Mouse (Mus musculus) CH12.LX (cell line): ENCODE measurements around the gene Taldo1. TPM values are rescaled to one million over a fixed set of nuclear protein-coding genes. Genes with fewer than 3 reads are reported as not detected.

Source experiments
- DNase-seq: peaks from one replicate; pipeline ENCODE4 v3.0.0-alpha.2; 2013; ENCODE audit errors: extremely low read depth
- H3K27ac ChIP-seq: 2 replicates; pipeline ENCODE4 v1.5.1; 2012; ENCODE audit warnings: low read depth, mild to moderate bottlenecking, control low read depth, moderate library complexity; ENCODE audit not compliant: insufficient read depth
- H3K27me3 ChIP-seq: replicated peaks from 2 replicates; pipeline ENCODE3; 2012; ENCODE audit warnings: inconsistent platforms
- H3K36me3 ChIP-seq, 2 experiments: replicated peaks in 1 of 2; 2 replicates each; pipeline versions ENCODE3 to v1.6.1; 2012; ENCODE audit warnings: inconsistent platforms in 1 of 2, low read length in 1 of 2, mild to moderate bottlenecking in 1 of 2, mixed read lengths in 1 of 2, moderate library complexity in 1 of 2; ENCODE audit not compliant: control insufficient read depth in 1 of 2, insufficient read depth in 1 of 2
- H3K4me1 ChIP-seq, 2 experiments: 2 replicates each; pipeline ENCODE4 v1.6.1; 2012; ENCODE audit warnings: inconsistent platforms in 1 of 2, moderate library complexity in 1 of 2; ENCODE audit not compliant: insufficient read depth in 2 of 2, control insufficient read depth in 1 of 2
- H3K4me2 ChIP-seq: 2 replicates; pipeline ENCODE4 v1.6.1; 2012; ENCODE audit warnings: low read depth, mild to moderate bottlenecking, control low read depth; ENCODE audit not compliant: poor library complexity, insufficient read depth, severe bottlenecking
- H3K4me3 ChIP-seq, 3 experiments: fragments of 150-350 bp in 1 of 3; sonication (generic) in 1 of 3; replicated peaks in 1 of 3; 2 replicates each; pipeline versions ENCODE3 to v1.5.1; 2011 to 2012; ENCODE audit warnings: low read depth in 2 of 3, low read length in 2 of 3, mild to moderate bottlenecking in 2 of 3, moderate library complexity in 2 of 3, control low read depth in 1 of 3, improper control_type of control experiment in 1 of 3, inconsistent platforms in 1 of 3, mixed read lengths in 1 of 3; ENCODE audit not compliant: poor library complexity in 1 of 3
- H3K79me2 ChIP-seq: replicated peaks from 2 replicates; pipeline ENCODE4 v1.6.1; 2012; ENCODE audit warnings: mild to moderate bottlenecking, moderate library complexity; ENCODE audit not compliant: control insufficient read depth, poor library complexity, insufficient read depth, severe bottlenecking; ENCODE audit errors: extremely low read depth
- H3K9ac ChIP-seq: 2 replicates; pipeline ENCODE4 v1.6.1; 2012; ENCODE audit warnings: low read depth, mild to moderate bottlenecking, control low read depth, moderate library complexity; ENCODE audit not compliant: insufficient read depth
- H3K9me3 ChIP-seq: replicated peaks from 2 replicates; pipeline ENCODE3; 2012; ENCODE audit warnings: low read length, inconsistent platforms, mixed read lengths
- BHLHE40 ChIP-seq: IDR thresholded peaks from 2 replicates; pipeline ENCODE4 v1.6.1; 2011; ENCODE audit warnings: mild to moderate bottlenecking, low read depth, low read length, improper control_type of control experiment
- CHD1 ChIP-seq: IDR thresholded peaks from 2 replicates; pipeline ENCODE4 v1.6.1; 2012; ENCODE audit warnings: low read depth, low read length, improper control_type of control experiment, inconsistent platforms
- CHD2 ChIP-seq: IDR thresholded peaks from 2 replicates; pipeline ENCODE4 v1.6.1; 2011; ENCODE audit warnings: low read length, improper control_type of control experiment
- CTCF ChIP-seq, 2 experiments: IDR thresholded peaks in 1 of 2; conservative IDR thresholded peaks in 1 of 2; 2 replicates each; pipeline ENCODE4 v1.5.1; 2011 to 2012; ENCODE audit warnings: low read depth in 2 of 2, low read length in 2 of 2, improper control_type of control experiment in 1 of 2, inconsistent platforms in 1 of 2, mild to moderate bottlenecking in 1 of 2, moderate library complexity in 1 of 2
- E2F4 ChIP-seq: IDR thresholded peaks from 2 replicates; pipeline ENCODE4 v1.6.1; 2011; ENCODE audit warnings: low read depth, low read length, improper control_type of control experiment; ENCODE audit not compliant: insufficient replicate concordance
- ETS1 ChIP-seq: conservative IDR thresholded peaks from 2 replicates; pipeline ENCODE4 v1.6.1; 2012; ENCODE audit warnings: low read depth, mild to moderate bottlenecking, inconsistent platforms, low read length, improper control_type of control experiment, moderate library complexity
- GABPA ChIP-seq: IDR thresholded peaks from 2 replicates; pipeline ENCODE4 v1.6.1; 2012; ENCODE audit warnings: low read depth, low read length, improper control_type of control experiment, inconsistent platforms; ENCODE audit not compliant: insufficient replicate concordance
- HCFC1 ChIP-seq: IDR thresholded peaks from 2 replicates; pipeline ENCODE4 v1.6.1; 2012; ENCODE audit warnings: low read depth, mild to moderate bottlenecking, inconsistent platforms, low read length, improper control_type of control experiment
- IRF4 ChIP-seq: IDR thresholded peaks from 2 replicates; pipeline ENCODE4 v1.6.1; 2014; ENCODE audit warnings: low read depth, mild to moderate bottlenecking, inconsistent platforms, low read length, improper control_type of control experiment
- MAX ChIP-seq: IDR thresholded peaks from 2 replicates; pipeline ENCODE4 v1.6.1; 2011; ENCODE audit warnings: low read length, improper control_type of control experiment
- MAZ ChIP-seq: IDR thresholded peaks from 2 replicates; pipeline ENCODE4 v1.6.1; 2012; ENCODE audit warnings: low read depth, mild to moderate bottlenecking, inconsistent platforms, low read length, improper control_type of control experiment, moderate library complexity
- MEF2A ChIP-seq: IDR thresholded peaks from 2 replicates; pipeline ENCODE4 v1.6.1; 2014; ENCODE audit warnings: low read depth, mild to moderate bottlenecking, inconsistent platforms, low read length, improper control_type of control experiment, borderline replicate concordance
- MXI1 ChIP-seq: IDR thresholded peaks from 2 replicates; pipeline ENCODE4 v1.6.1; 2011; ENCODE audit warnings: mild to moderate bottlenecking, low read depth, low read length, improper control_type of control experiment
- PAX5 ChIP-seq: IDR thresholded peaks from 2 replicates; pipeline ENCODE4 v1.6.1; 2012; ENCODE audit warnings: low read length, inconsistent platforms, mixed read lengths
- POLR2A ChIP-seq: IDR thresholded peaks from 2 replicates; pipeline ENCODE4 v1.6.1; 2011; ENCODE audit warnings: low read depth, mild to moderate bottlenecking, improper control_type of control experiment, low read length
- POLR2AphosphoS2 ChIP-seq: IDR thresholded peaks from 2 replicates; pipeline ENCODE4 v1.6.1; 2011; ENCODE audit warnings: low read depth, low read length, improper control_type of control experiment
- RAD21 ChIP-seq: IDR thresholded peaks from 2 replicates; pipeline ENCODE4 v1.6.1; 2011; ENCODE audit warnings: low read depth, mild to moderate bottlenecking, low read length, improper control_type of control experiment, moderate library complexity
- TBP ChIP-seq: conservative IDR thresholded peaks from 2 replicates; pipeline ENCODE4 v1.6.1; 2011; ENCODE audit warnings: low read depth, low read length, improper control_type of control experiment
- TCF12 ChIP-seq: IDR thresholded peaks from 2 replicates; pipeline ENCODE4 v1.6.1; 2014; ENCODE audit warnings: low read depth, mild to moderate bottlenecking, inconsistent platforms, low read length, improper control_type of control experiment
- ZKSCAN1 ChIP-seq: IDR thresholded peaks from 2 replicates; pipeline ENCODE4 v1.6.1; 2012; ENCODE audit warnings: low read depth, inconsistent platforms, low read length, improper control_type of control experiment, borderline replicate concordance
- ZNF384 ChIP-seq: IDR thresholded peaks from 2 replicates; pipeline ENCODE4 v1.6.1; 2012; ENCODE audit warnings: low read depth, low read length, improper control_type of control experiment, inconsistent platforms
- dilution Hi-C: fragments of 300-500 bp; cut with MboI; formaldehyde crosslinking; loops from 2 replicates; pipeline ENCODE4 v1.14.3; 2020; ENCODE audit warnings: low sequenced_read_pairs; ENCODE audit not compliant: extremely low pct_unique_long_range_greater_than_20kb, extremely low pct_ligation_motif_present
- in situ Hi-C: fragments of 300-500 bp; cut with MboI; formaldehyde crosslinking; loops from 3 replicates; pipeline ENCODE4 v1.14.3; 2019; ENCODE audit warnings: low sequenced_read_pairs, low pct_ligation_motif_present, low pct_unique_long_range_greater_than_20kb, mixed read lengths
- polyA plus RNA-seq: library from polyadenylated mRNA; unstranded; fragments of >175 nt; gene quantifications from 2 replicates; pipeline ENCODE4 v1.2.1, GENCODE M21; 2012; ENCODE audit warnings: low read depth; ENCODE audit not compliant: insufficient read length
- total RNA-seq, 2 experiments: library from RNA; depleted of rRNA; stranded (reverse); fragments of 300-350 nt in 1 of 2; fragments of >200 nt in 1 of 2; gene quantifications; 2 replicates each; pipeline ENCODE4 v1.2.3; 2012 to 2014

Gene Taldo1
- total and polyA plus RNA-seq, 3 experiments: 129 to 228 (median 188) TPM

GRCm38 (mm10) chr7:141435856-141436522 is 44.0 kb downstream of the Taldo1 start:
- DNase-seq: no peak
- dilution Hi-C loops: no loop called here
- TF ChIP-seq MXI1: no peak
- no peak for TF ChIP-seq MAZ
- TF ChIP-seq PAX5: no peak
- H3K4me3 ChIP-seq: peak overlapping the region; percentile 50 to 70 (median 51)
- H3K9me3 ChIP-seq: no peaks in the 10 kb centered on the region
- H3K36me3 ChIP-seq: peaks cover 60 to 66% of the 10 kb centered on the region in 2 experiments
- H3K4me2 ChIP-seq: peak overlapping the region; percentile 92
- no peaks in the 10 kb centered on the region for H3K27me3 ChIP-seq
- in situ Hi-C loops: no loop called here
- peak overlapping the region; percentile 28; the same call in 1 of the 2 replicates for H3K27ac ChIP-seq
- H3K4me1 ChIP-seq: peaks cover 20 to 44% of the 10 kb centered on the region in 2 experiments
- peak overlapping the region; percentile 45 for H3K9ac ChIP-seq
- peaks cover 12% of the 10 kb centered on the region for H3K79me2 ChIP-seq

- H3K9me3 ChIP-seq: no peaks in the 10 kb centered on the region
- H3K4me3 ChIP-seq: peak overlapping the region; percentile 70 to 87 (median 75)
- H3K27ac ChIP-seq: no peak overlapping the region
- in situ Hi-C loops: no loop called here
- H3K36me3 ChIP-seq: peaks cover 60 to 66% of the 10 kb centered on the region in 2 experiments
- H3K27me3 ChIP-seq: no peaks in the 10 kb centered on the region
- no peak for TF ChIP-seq CTCF (conservative IDR thresholded peaks at IDR 0.05 in 1 of 2, IDR thresholded peaks at IDR 0.05 in 1 of 2; ENCODE audit: low read depth in 2 of 2, low read length in 2 of 2)
- TF ChIP-seq HCFC1: peak; percentile 6; the same call in 1 of the 2 replicates
- H3K4me1 ChIP-seq: peaks cover 25 to 49% of the 10 kb centered on the region in 2 experiments
- peak overlapping the region; percentile 55; the same call in 1 of the 2 replicates for H3K9ac ChIP-seq
- peak overlapping the region; percentile 92 for H3K4me2 ChIP-seq
- no peak for DNase-seq
- dilution Hi-C loops: no loop called here
- peaks cover 12% of the 10 kb centered on the region for H3K79me2 ChIP-seq
These were observed 44.5 kb downstream of the Taldo1 start for GRCm38 (mm10) chr7:141436523-141436892.

DNA sequence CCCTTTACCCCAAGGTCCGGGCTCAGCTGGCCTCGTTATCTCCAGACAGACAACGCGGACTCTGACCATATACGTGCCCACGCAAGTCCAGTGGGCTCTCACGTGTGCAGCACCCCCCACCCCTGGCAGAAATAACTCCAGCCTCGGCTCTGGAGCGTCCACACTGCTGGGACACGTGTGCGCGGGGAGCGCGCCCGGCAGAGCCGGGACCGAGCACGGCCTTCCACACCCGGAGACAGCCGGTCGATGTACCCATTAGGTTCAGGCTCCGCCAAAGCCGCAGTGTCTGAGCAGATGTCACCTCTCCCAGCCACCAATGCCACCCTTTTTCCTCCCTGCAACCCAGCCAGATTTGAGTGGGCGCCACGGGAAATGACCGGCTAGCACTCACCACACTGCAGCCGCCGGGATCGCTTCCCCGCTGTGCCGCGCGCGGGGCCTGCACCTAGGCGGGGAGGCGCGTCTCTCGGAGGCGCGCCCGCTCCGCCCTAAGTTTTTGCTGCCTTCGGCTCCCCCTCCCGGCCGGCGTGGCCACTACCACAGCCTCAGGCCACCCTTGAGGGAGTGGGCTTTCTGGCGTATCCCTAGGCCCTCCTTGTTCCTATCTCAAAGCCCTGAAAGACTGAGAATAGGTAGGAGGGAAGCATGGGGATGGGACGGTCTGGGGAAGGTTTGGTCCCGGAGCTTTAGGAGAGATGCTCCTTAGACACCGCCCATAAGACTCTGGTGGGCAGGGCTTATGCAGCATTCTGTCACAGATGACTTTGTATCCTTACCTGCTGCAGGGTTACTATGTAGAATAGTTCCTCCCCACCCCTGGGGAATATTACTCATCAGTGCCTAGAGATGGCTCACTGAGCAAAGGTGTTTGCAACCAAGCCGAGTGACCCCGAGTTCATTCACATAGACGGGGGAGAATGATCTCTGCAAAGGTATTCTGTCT is 45.5 kb downstream of the Taldo1 start, which contains the start of gene Slc25a22:
Gene Slc25a22 (minus strand): TSS at position 715 of the 943 bp plus-strand sequence.
- Histone ChIP-seq H3K4me3 (peak within 1 kb of the TSS; percentile 70 to 87 (median 75)), H3K36me3 (peaks cover 59 to 66% of the 10 kb centered on the region in 2 experiments), H3K27ac (peak within 1 kb of the TSS; percentile 29; the same call in 1 of the 2 replicates), H3K9ac (peak within 1 kb of the TSS; percentile 55), H3K4me2 (peak within 1 kb of the TSS; percentile 92), H3K27me3 (no peaks in the 10 kb centered on the region), H3K9me3 (no peaks in the 10 kb centered on the region), H3K79me2 (peaks cover 16% of the 10 kb centered on the region), H3K4me1 (peaks cover 32 to 58% of the 10 kb centered on the region in 2 experiments)
- dilution Hi-C loops: no loop called here
- in situ Hi-C loops: no loop called here
- peak; percentile 70 for DNase-seq
- TF ChIP-seq ZKSCAN1 (no peak), CHD1 (no peak), CHD2 (peak; percentile 48), E2F4 (no peak), MEF2A (peak; percentile 51; the same call in 1 of the 2 replicates), ZNF384 (no peak), RAD21 (peak; percentile 41), IRF4 (0 out of 2 replicates have a peak, but pooled peaks have one; percentile 17), CTCF (conservative IDR thresholded peaks at IDR 0.05 in 1 of 2, IDR thresholded peaks at IDR 0.05 in 1 of 2; ENCODE audit: low read depth in 2 of 2, low read length in 2 of 2) (peak in 1 of 2 experiments; percentile 76; a peak in 2 of 4 replicates), MAX (peak; percentile 86), TBP (no peak), ETS1 (no peak), POLR2A (peak; percentile 77), PAX5 (no peak), BHLHE40 (peak; percentile 64; the same call in 1 of the 2 replicates), POLR2AphosphoS2 (peak; percentile 96), TCF12 (peak; percentile 52), HCFC1 (0 out of 2 replicates have a peak, but pooled peaks have one; percentile 35), GABPA (no peak)
